Mouse (Mus musculus): ENCODE results near the gene Trp63. TPM values are rescaled to one million over a fixed set of nuclear protein-coding genes. Genes with fewer than 3 reads are reported as not detected.

Trp63 gene
- polyA plus RNA-seq, 1 experiment from 2014 or later, result 46.3 TPM

DNA sequence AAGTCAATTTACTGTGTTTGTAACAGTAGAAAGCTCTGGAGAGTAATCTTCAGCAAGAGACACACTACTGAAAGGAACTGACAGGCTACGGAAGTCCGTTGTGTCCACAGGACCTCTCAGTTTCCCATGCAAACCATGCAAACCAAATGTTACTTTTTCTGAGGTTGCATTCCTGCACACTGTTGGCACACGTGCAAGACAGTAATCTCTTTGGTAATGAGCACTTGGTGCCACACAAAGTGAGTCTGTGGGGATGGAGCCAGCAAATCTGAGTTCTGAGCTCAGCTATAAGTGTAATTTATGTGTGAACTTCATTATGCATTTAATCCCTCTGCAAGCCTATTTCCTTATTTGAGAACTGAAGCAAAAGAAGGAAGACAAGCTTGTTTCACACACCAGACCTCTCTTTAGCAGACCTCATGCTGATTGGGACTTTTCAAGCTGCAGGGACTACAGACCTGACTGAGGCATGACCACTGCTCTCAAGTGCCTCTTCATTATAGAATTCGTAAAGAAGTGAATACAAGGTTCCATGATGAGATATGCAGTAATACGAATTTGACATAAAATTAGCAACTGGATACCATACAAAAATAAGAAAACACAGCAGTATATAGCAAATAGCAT, 109.2 kb downstream of the Trp63 start:
- H3K9me3 ChIP-seq (ENCODE audit: control insufficient read depth, low read depth, low read length), result no peaks in the 10 kb centered on the region
- H3K4me2 ChIP-seq (replicated peaks; ENCODE audit: low read depth, low read length), result no peak overlapping the region
- H3K4me3 ChIP-seq (ENCODE audit: low read depth, low read length), result no peak overlapping the region
- no peak for ATAC-seq (ENCODE audit: insufficient number of reproducible peaks, insufficient read depth, low FRiP score, low read depth)
- WGBS, result 79% methylated on average over 5 of the region's 5 CpGs
- no peaks in the 10 kb centered on the region for H3K27me3 ChIP-seq (ENCODE audit: control insufficient read depth, insufficient read depth, low read length)
- no peaks in the 10 kb centered on the region for H3K4me1 ChIP-seq (ENCODE audit: control insufficient read depth, insufficient read depth, low read length)
- H3K36me3 ChIP-seq (ENCODE audit: control insufficient read depth, insufficient read depth, low read length), result no peaks in the 10 kb centered on the region
- no peak overlapping the region for H3K27ac ChIP-seq (ENCODE audit: low read length)
- H3K9ac ChIP-seq (replicated peaks; ENCODE audit: low read depth, low read length), result no peak overlapping the region

DNA sequence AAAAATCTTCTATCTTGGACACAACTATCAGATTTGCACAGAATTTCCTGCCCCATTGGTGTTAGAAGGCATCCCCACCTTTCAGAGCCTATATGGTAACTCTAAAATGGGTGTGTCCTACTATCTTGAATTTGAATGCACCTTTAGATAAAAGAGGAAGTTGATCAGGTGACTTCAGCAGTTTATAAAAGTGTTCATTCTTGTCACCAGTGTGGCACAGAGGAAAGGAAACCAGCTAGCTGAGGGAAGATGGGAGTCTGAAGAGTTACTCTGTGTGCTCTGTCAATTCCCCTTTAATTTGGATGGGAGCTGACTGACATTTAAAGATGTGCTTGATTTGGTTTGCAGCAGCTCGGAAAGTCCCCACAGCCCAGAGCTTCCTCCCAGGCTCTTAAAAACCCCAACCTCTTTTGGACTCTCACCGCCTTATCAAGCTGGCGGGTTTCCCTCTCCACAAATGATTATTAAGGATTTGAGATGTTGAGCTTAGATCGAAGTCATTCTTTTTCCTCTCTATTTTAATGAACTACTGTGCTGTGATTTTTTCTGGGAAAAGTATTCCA, 114.2 kb downstream of the Trp63 start:
- Histone ChIP-seq H3K4me3 (ENCODE audit: low read depth, low read length) (no peak overlapping the region), H3K4me1 (ENCODE audit: control insufficient read depth, insufficient read depth, low read length) (no peaks in the 10 kb centered on the region), H3K9ac (replicated peaks; ENCODE audit: low read depth, low read length) (no peak overlapping the region), H3K36me3 (ENCODE audit: control insufficient read depth, insufficient read depth, low read length) (no peaks in the 10 kb centered on the region), H3K4me2 (replicated peaks; ENCODE audit: low read depth, low read length) (no peak overlapping the region), H3K9me3 (ENCODE audit: control insufficient read depth, low read depth, low read length) (no peaks in the 10 kb centered on the region), H3K27ac (ENCODE audit: low read length) (no peak overlapping the region), H3K27me3 (ENCODE audit: control insufficient read depth, insufficient read depth, low read length) (no peaks in the 10 kb centered on the region)
- ATAC-seq (ENCODE audit: insufficient number of reproducible peaks, insufficient read depth, low FRiP score, low read depth), result no peak
- whole genome bisulfite sequencing, result 84% methylated on average over 4 of the region's 4 CpGs

DNA sequence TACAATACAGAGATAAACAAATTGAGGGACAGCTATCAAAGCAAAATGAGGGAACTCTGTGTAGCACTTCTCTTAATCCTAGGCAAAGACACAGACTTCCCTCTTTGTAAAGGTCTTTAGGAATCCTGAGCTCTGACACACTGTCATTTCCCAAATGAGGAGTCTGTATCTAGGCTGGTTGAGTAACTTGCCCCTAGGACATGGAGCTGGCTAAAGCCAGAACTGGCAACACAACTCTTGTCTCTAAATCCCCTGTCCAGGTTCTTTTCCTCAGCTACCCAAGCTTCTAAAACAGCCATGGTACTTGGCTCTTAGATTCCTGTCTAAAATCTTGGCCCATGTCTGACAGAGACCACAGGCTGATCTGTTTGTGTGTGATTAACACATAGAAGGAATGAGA, 116.1 kb downstream of the Trp63 start:
- H3K36me3 ChIP-seq (ENCODE audit: control insufficient read depth, insufficient read depth, low read length), result no peaks in the 10 kb centered on the region
- H3K4me3 ChIP-seq (ENCODE audit: low read depth, low read length), result no peak overlapping the region
- no peak for ATAC-seq (ENCODE audit: insufficient number of reproducible peaks, insufficient read depth, low FRiP score, low read depth)
- no peaks in the 10 kb centered on the region for H3K27me3 ChIP-seq (ENCODE audit: control insufficient read depth, insufficient read depth, low read length)
- H3K4me2 ChIP-seq (replicated peaks; ENCODE audit: low read depth, low read length), result no peak overlapping the region
- H3K27ac ChIP-seq (ENCODE audit: low read length), result no peak overlapping the region
- no peak overlapping the region for H3K9ac ChIP-seq (replicated peaks; ENCODE audit: low read depth, low read length)
- no peaks in the 10 kb centered on the region for H3K9me3 ChIP-seq (ENCODE audit: control insufficient read depth, low read depth, low read length)
- H3K4me1 ChIP-seq (ENCODE audit: control insufficient read depth, insufficient read depth, low read length), result no peaks in the 10 kb centered on the region

DNA sequence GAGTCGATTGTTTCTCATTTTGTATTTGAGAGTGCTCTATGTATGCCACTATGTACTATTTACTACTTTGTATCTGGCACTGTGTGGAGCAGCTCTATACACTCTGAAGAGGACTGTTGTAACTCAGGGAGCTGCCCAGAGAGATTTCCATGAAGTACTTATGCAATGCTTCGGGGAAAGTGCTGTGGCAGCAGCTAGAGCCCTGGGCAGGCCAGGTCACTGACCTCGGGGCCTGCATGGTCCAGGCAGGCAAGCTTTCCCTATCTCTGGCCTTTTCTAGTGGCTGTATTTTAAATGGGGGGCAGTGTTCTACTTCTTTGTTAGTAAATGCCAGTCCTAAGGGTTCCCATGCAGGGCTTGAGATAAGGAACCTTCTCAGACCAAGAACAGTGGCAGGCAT, 121.4 kb downstream of the Trp63 start:
- Histone ChIP-seq H3K36me3 (ENCODE audit: control insufficient read depth, insufficient read depth, low read length) (no peaks in the 10 kb centered on the region), H3K9me3 (ENCODE audit: control insufficient read depth, low read depth, low read length) (no peaks in the 10 kb centered on the region), H3K27ac (ENCODE audit: low read length) (no peak overlapping the region), H3K4me1 (ENCODE audit: control insufficient read depth, insufficient read depth, low read length) (no peaks in the 10 kb centered on the region), H3K4me3 (ENCODE audit: low read depth, low read length) (no peak overlapping the region), H3K4me2 (replicated peaks; ENCODE audit: low read depth, low read length) (peak overlapping the region; percentile 6; the same call in 1 of the 2 replicates), H3K9ac (replicated peaks; ENCODE audit: low read depth, low read length) (no peak overlapping the region), H3K27me3 (ENCODE audit: control insufficient read depth, insufficient read depth, low read length) (no peaks in the 10 kb centered on the region)
- ATAC-seq (ENCODE audit: insufficient number of reproducible peaks, insufficient read depth, low FRiP score, low read depth), result no peak
- 68% methylated on average over 3 of the region's 3 CpGs for WGBS

DNA sequence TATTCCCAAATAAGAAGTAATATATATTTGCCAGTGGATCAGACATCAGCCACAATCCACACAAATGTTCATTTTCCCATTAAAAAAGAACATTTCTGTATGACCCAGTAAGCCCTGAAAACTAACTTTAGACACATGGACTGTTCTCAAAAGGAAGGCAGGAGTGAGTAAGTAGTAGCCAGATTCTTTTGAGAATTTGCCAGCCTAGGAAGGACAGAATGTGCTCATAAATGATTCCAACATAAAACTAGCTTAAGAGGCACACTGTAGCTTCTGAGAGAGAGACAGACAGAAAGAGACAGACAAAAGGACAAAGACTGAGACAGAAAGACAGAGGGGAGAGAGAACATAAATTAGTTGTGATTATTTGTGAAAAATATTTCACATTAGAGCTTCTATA, 123.6 kb downstream of the Trp63 start:
- H3K36me3 ChIP-seq (ENCODE audit: control insufficient read depth, insufficient read depth, low read length), result no peaks in the 10 kb centered on the region
- no peaks in the 10 kb centered on the region for H3K27me3 ChIP-seq (ENCODE audit: control insufficient read depth, insufficient read depth, low read length)
- no peak overlapping the region for H3K4me3 ChIP-seq (ENCODE audit: low read depth, low read length)
- no peak overlapping the region for H3K27ac ChIP-seq (ENCODE audit: low read length)
- no peaks in the 10 kb centered on the region for H3K9me3 ChIP-seq (ENCODE audit: control insufficient read depth, low read depth, low read length)
- H3K4me2 ChIP-seq (replicated peaks; ENCODE audit: low read depth, low read length), result no peak overlapping the region
- H3K9ac ChIP-seq (replicated peaks; ENCODE audit: low read depth, low read length), result no peak overlapping the region
- no peaks in the 10 kb centered on the region for H3K4me1 ChIP-seq (ENCODE audit: control insufficient read depth, insufficient read depth, low read length)
- ATAC-seq (ENCODE audit: insufficient number of reproducible peaks, insufficient read depth, low FRiP score, low read depth), result no peak

DNA sequence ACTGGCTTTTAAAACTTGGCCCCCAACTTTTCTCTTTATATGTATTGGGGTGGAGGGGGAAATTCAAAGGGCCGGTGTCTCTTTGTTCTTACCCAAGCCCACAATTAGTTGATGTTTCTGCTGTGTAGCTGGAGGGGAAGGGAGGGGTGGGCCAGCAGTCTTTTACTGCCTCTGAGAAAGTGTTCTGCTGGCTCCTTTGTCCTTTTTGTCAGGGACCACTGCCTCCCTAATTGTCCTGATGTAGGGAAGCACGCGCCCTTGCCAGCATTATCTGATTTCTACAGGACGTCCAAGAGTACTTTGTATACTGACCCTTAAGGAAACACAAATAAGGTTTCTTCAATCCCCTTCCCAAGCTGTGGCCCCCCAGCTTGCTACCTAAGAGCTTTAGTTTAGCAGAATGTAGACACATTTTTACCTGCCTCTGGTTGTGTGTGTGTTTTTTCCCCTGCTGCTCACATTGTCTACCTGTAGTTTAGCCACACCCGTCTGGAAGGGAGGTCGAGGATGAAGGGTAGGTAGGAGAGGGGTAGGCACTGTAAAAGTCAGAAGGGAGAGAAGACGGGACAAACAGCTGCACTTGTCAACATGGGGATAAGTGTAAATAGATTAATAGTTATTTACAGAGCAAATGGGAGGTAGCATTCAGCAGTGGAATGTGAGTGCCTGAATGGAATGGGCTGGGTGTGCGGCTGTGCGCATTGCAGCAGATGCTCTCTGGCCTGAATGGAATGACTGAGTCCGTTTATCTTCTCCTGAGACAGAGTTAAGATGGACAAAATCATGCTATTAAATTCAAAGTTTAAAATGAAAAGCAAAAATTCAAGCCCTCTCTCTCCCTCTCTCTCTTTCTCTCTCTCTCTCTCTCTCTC, 134.4 kb downstream of the Trp63 start:
- Histone ChIP-seq H3K9me3 (ENCODE audit: control insufficient read depth, low read depth, low read length) (no peaks in the 10 kb centered on the region), H3K4me3 (ENCODE audit: low read depth, low read length) (no peak overlapping the region), H3K4me1 (ENCODE audit: control insufficient read depth, insufficient read depth, low read length) (no peaks in the 10 kb centered on the region), H3K27me3 (ENCODE audit: control insufficient read depth, insufficient read depth, low read length) (no peaks in the 10 kb centered on the region), H3K27ac (ENCODE audit: low read length) (peak overlapping the region; percentile 39; the same call in 1 of the 2 replicates), H3K36me3 (ENCODE audit: control insufficient read depth, insufficient read depth, low read length) (no peaks in the 10 kb centered on the region), H3K4me2 (replicated peaks; ENCODE audit: low read depth, low read length) (no peak overlapping the region), H3K9ac (replicated peaks; ENCODE audit: low read depth, low read length) (no peak overlapping the region)
- ATAC-seq (ENCODE audit: insufficient number of reproducible peaks, insufficient read depth, low FRiP score, low read depth), result no peak
- 38% methylated on average over 10 of the region's 10 CpGs for WGBS

DNA sequence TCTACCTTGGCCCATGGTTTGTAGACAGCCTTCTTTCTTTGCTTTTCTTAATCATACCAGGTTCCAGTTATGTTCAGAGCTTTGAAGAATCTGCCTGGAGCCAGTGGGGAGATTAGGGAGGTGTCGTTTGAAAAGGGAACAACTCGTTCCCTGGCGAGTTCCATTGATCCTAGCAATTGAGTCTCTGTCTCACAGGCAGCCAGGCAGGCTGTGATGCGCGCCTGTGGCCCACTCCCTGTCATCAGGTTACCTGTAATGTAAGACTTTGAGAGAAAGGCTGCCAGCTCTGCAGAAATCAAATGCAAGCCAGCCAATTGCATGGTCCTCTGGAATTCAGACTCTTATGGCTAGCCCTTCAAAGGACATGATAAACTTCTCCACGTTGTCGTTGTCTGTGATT, 142.5 kb downstream of the Trp63 start:
- no peak overlapping the region for H3K4me2 ChIP-seq (replicated peaks; ENCODE audit: low read depth, low read length)
- no peak overlapping the region for H3K9ac ChIP-seq (replicated peaks; ENCODE audit: low read depth, low read length)
- no peaks in the 10 kb centered on the region for H3K36me3 ChIP-seq (ENCODE audit: control insufficient read depth, insufficient read depth, low read length)
- H3K27me3 ChIP-seq (ENCODE audit: control insufficient read depth, insufficient read depth, low read length), result no peaks in the 10 kb centered on the region
- 66% methylated on average over 7 of the region's 7 CpGs for WGBS
- H3K9me3 ChIP-seq (ENCODE audit: control insufficient read depth, low read depth, low read length), result no peaks in the 10 kb centered on the region
- H3K4me1 ChIP-seq (ENCODE audit: control insufficient read depth, insufficient read depth, low read length), result no peaks in the 10 kb centered on the region
- no peak for ATAC-seq (ENCODE audit: insufficient number of reproducible peaks, insufficient read depth, low FRiP score, low read depth)
- no peak overlapping the region for H3K4me3 ChIP-seq (ENCODE audit: low read depth, low read length)
- H3K27ac ChIP-seq (ENCODE audit: low read length), result no peak overlapping the region

- peaks cover 6% of the 10 kb centered on the region; the same call in 1 of the 2 replicates for H3K4me1 ChIP-seq (ENCODE audit: control insufficient read depth, insufficient read depth, low read length)
- no peaks in the 10 kb centered on the region for H3K27me3 ChIP-seq (ENCODE audit: control insufficient read depth, insufficient read depth, low read length)
- H3K9ac ChIP-seq (replicated peaks; ENCODE audit: low read depth, low read length), result no peak overlapping the region
- H3K4me2 ChIP-seq (replicated peaks; ENCODE audit: low read depth, low read length), result no peak overlapping the region
- no peaks in the 10 kb centered on the region for H3K36me3 ChIP-seq (ENCODE audit: control insufficient read depth, insufficient read depth, low read length)
- H3K4me3 ChIP-seq (ENCODE audit: low read depth, low read length), result no peak overlapping the region
- no peak overlapping the region for H3K27ac ChIP-seq (ENCODE audit: low read length)
- WGBS, result 80% methylated on average over 4 of the region's 4 CpGs
- no peaks in the 10 kb centered on the region for H3K9me3 ChIP-seq (ENCODE audit: control insufficient read depth, low read depth, low read length)
- ATAC-seq (ENCODE audit: insufficient number of reproducible peaks, insufficient read depth, low FRiP score, low read depth), result no peak
These were observed 149.0 kb downstream of the Trp63 start for GRCm38 (mm10) chr16:25832576-25832975.

Data from stomach, embryonic 14.5 days (tissue).